Mouse (Mus musculus) embryonic facial prominence, embryonic 15.5 days (tissue): ENCODE results near the gene Armc5. TPM values are rescaled to one million over a fixed set of nuclear protein-coding genes. Genes with fewer than 3 reads are reported as not detected.

Experiments
- microRNA-seq: library from miRNA; unstranded; fragments of <30 nt; microRNA quantifications from one replicate; pipeline ENCODE4, GENCODE M21; 2016; ENCODE audit warnings: borderline number of aligned reads
- polyA plus RNA-seq: library from polyadenylated mRNA; unstranded; fragments of >200 nt; fragmentation: Nextera tagmentation; extraction: Ambion mirVana; gene quantifications from 2 replicates; pipeline ENCODE4 v1.2.1, GENCODE M21; 2015

The Armc5 gene
- polyA plus RNA-seq, 1 experiment from 2014 or later = 19.6 TPM

Small RNA genes within 50 kb of the gene (microRNA-seq; reads per million reads assigned to microRNA genes)
- not detected for gene Mir3103

Other genes with a start within 250 kb of the Armc5 start
- 102 and 112 TPM in 2 replicates for gene Pycard, start 243.5 kb upstream of the Armc5 start, polyA plus RNA-seq
- gene Trim72, start 233.4 kb upstream of the Armc5 start, polyA plus RNA-seq = 3.6 and 5.2 TPM in 2 replicates
- gene Itgam, start 174.7 kb upstream of the Armc5 start, polyA plus RNA-seq = 1.6 and 1.8 TPM in 2 replicates
- gene Gm49368, start 174.7 kb upstream of the Armc5 start, polyA plus RNA-seq = not detected in 2 replicates
- gene Itgax, start 107.8 kb upstream of the Armc5 start, polyA plus RNA-seq = 0.14 and 0.19 TPM in 2 replicates
- not detected in 2 replicates for gene Itgad, start 83.0 kb upstream of the Armc5 start, polyA plus RNA-seq
- 51.6 and 67.7 TPM in 2 replicates for gene Cox6a2, start 31.0 kb upstream of the Armc5 start, polyA plus RNA-seq
- gene 9130023H24Rik, start 689 bp downstream of the Armc5 start, polyA plus RNA-seq = 7.8 and 9.1 TPM in 2 replicates
- 86.1 and 86.5 TPM in 2 replicates for gene Tgfb1i1, start 9.5 kb downstream of the Armc5 start, polyA plus RNA-seq
- not detected in 2 replicates for gene Slc5a2, start 28.3 kb downstream of the Armc5 start, polyA plus RNA-seq
- gene BC017158, start 60.8 kb downstream of the Armc5 start, polyA plus RNA-seq = 26.6 and 27.0 TPM in 2 replicates
- gene Rgs10, start 181.4 kb downstream of the Armc5 start, polyA plus RNA-seq = 14.0 and 14.8 TPM in 2 replicates
- gene Tial1, start 224.4 kb downstream of the Armc5 start, polyA plus RNA-seq = 28.5 and 30.4 TPM in 2 replicates